Mouse (Mus musculus) bone marrow, adult 2 months (tissue): Measurements from ENCODE around the gene Ilf2. TPM values are rescaled to one million over a fixed set of nuclear protein-coding genes. Genes with fewer than 3 reads are reported as not detected.

Experiments
- H3K27ac ChIP-seq: fragments of 200-500 bp; 2 replicates; pipeline ENCODE4 v1.5.1; 2012; ENCODE audit warnings: low read depth, mild to moderate bottlenecking, control low read depth, inconsistent platforms, low read length; ENCODE audit not compliant: control insufficient read depth, poor library complexity, insufficient read depth
- H3K4me1 ChIP-seq: fragments of 200-500 bp; 2 replicates; pipeline ENCODE4 v1.6.1; 2011; ENCODE audit warnings: low read length; ENCODE audit not compliant: control insufficient read depth, insufficient read depth
- H3K4me3 ChIP-seq: fragments of 200-500 bp; replicated peaks from 2 replicates; pipeline ENCODE3; 2011; ENCODE audit warnings: mild to moderate bottlenecking, low read depth, low read length, control low read depth; ENCODE audit not compliant: control insufficient read depth
- CTCF ChIP-seq: fragments of 200-500 bp; IDR thresholded peaks from 2 replicates; pipeline ENCODE4 v1.5.1; 2011; ENCODE audit warnings: low read length, control low read depth; ENCODE audit not compliant: control insufficient read depth, insufficient read depth
- POLR2A ChIP-seq: fragments of 200-500 bp; IDR thresholded peaks from 2 replicates; pipeline ENCODE4 v1.6.1; 2011; ENCODE audit warnings: low read depth, mild to moderate bottlenecking, control low read depth, low read length, borderline replicate concordance; ENCODE audit not compliant: control insufficient read depth
- WGBS: fragments of 180-500 bp; shearing (Covaris S2); methylation state at CpG from one replicate; pipeline ENCODE4 v1.1.7; 2018; 5-methylcytosine and 5-hydroxymethylcytosine counted together
- polyA plus RNA-seq: library from polyadenylated mRNA; stranded (reverse); fragments of >200 nt; gene quantifications from 2 replicates; pipeline ENCODE4 v1.2.4, GENCODE M21; 2011; ENCODE audit warnings: low replicate concordance; ENCODE audit not compliant: missing spikeins, insufficient read depth, insufficient read length

Ilf2 gene
- polyA plus RNA-seq, 1 experiment, result 110 TPM

GRCm38 (mm10) chr3:90465081-90465685 lies 10.7 kb upstream of the Ilf2 start:
- Histone ChIP-seq H3K27ac (no peak overlapping the region; the same call in 1 of the 2 replicates), H3K4me1 (no peaks in the 10 kb centered on the region), H3K4me3 (peak overlapping the region; percentile 29)
- TF ChIP-seq POLR2A (no peak), CTCF (no peak)
- WGBS, result 2% methylated on average over 75 of the region's 75 CpGs

- Histone ChIP-seq H3K4me1 (no peaks in the 10 kb centered on the region), H3K4me3 (peak within 1 kb of the TSS; percentile 29), H3K27ac (no peak within 1 kb of the TSS; the same call in 1 of the 2 replicates)
- TF ChIP-seq POLR2A (no peak), CTCF (no peak)
- under 1% methylated on average over 43 of the region's 49 CpGs for WGBS
These were observed 10.1 kb upstream of the Ilf2 start, which contains the start of gene Npr1 for GRCm38 (mm10) chr3:90465686-90466310. Gene Npr1 (minus strand): TSS chr3:90465866.

GRCm38 (mm10) chr3:90466311-90466766 lies 9.6 kb upstream of the Ilf2 start:
- Histone ChIP-seq H3K4me1 (no peaks in the 10 kb centered on the region), H3K27ac (no peak overlapping the region), H3K4me3 (no peak overlapping the region)
- under 1% methylated on average over 15 of the region's 15 CpGs for WGBS
- TF ChIP-seq CTCF (peak; percentile 62), POLR2A (no peak)

- TF ChIP-seq POLR2A (no peak), CTCF (no peak)
- WGBS, result 93% methylated on average over 10 of the region's 10 CpGs
- Histone ChIP-seq H3K4me1 (no peaks in the 10 kb centered on the region), H3K27ac (no peak overlapping the region), H3K4me3 (no peak overlapping the region)
These were observed 8.2 kb upstream of the Ilf2 start for GRCm38 (mm10) chr3:90467618-90468300.

- 3% methylated on average over 3 of the region's 3 CpGs for WGBS
- Histone ChIP-seq H3K4me3 (no peak overlapping the region), H3K4me1 (peaks cover 1% of the 10 kb centered on the region; the same call in 1 of the 2 replicates), H3K27ac (no peak overlapping the region)
- 0 out of 2 replicates have a peak, but pooled peaks have one; percentile 7 for TF ChIP-seq CTCF
- no peak for TF ChIP-seq POLR2A
These were observed 3.7 kb upstream of the Ilf2 start for GRCm38 (mm10) chr3:90472213-90472612.

- peak overlapping the region; percentile 73 for H3K4me3 ChIP-seq
- no peak for TF ChIP-seq CTCF
- no peak for TF ChIP-seq POLR2A
- no peak overlapping the region for H3K27ac ChIP-seq
- WGBS, result 25% methylated on average over 16 of the region's 16 CpGs
- H3K4me1 ChIP-seq, result peaks cover 1% of the 10 kb centered on the region; the same call in 1 of the 2 replicates
These were observed 635 bp upstream of the Ilf2 start for GRCm38 (mm10) chr3:90475151-90475830.

- no peaks in the 10 kb centered on the region for H3K4me1 ChIP-seq
- no peak overlapping the region for H3K4me3 ChIP-seq
- no peak overlapping the region for H3K27ac ChIP-seq
- TF ChIP-seq CTCF, result no peak
- no peak for TF ChIP-seq POLR2A
- WGBS, result 83% methylated on average over 5 of the region's 5 CpGs
These were observed 11.1 kb downstream of the Ilf2 start for GRCm38 (mm10) chr3:90486998-90487397.
